In the genomic region with DNA sequence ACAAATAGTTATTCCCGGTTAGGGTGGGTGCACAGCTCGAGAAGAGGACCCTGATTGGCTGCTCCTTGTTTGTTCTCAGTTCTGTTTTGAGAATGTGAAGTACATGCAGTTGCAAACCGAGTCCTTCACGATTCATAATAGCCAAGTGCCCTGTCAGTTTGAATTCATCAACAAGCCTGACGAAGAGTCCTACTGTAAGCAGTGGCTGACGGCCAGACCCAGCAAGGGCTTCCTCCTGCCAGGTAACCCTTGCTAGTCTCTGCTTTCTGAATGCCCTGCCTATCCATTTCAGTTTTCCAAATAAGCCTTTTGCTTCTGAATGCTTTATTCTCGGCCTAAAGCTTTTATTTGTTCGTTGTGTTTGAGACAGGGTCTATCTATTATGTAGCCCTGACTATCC, we compare ENCODE assay signal across 15 mouse cellular contexts.
"Had no signal": no experiment of that assay in that cellular context is flagged by ENCODE, and none has a peak within 500 bp of the region (broad histone marks: within the 10 kb centered on the region; RNA-seq: fewer than 3 reads in every experiment).

No protein-coding gene starts in this region.

- H3K27ac ChIP-seq: kidney, embryonic 15.5 days; liver, embryonic 15.5 days; midbrain, embryonic 10.5 days; neural tube, embryonic 15.5 days had no signal

- H3K4me1 ChIP-seq: kidney, embryonic 15.5 days; liver, embryonic 15.5 days; midbrain, embryonic 10.5 days; neural tube, embryonic 15.5 days had no signal

- H3K4me3 ChIP-seq: kidney, embryonic 15.5 days; liver, embryonic 15.5 days; midbrain, embryonic 10.5 days; myocyte; neural tube, embryonic 15.5 days had no signal

- ATAC-seq: lung, postnatal 0 days had no signal

- DNase-seq: kidney, postnatal 36 days; layer of hippocampus, adult 9-11 months; layer of hippocampus, postnatal 36 days; lung, adult 2 months; lung, postnatal 4 days; midbrain, embryonic 14.5 days; right cerebral cortex, adult 18-20 months; right cerebral cortex, postnatal 25 days; thymus, postnatal 36 days had no signal

- H3K27me3 ChIP-seq: kidney, embryonic 15.5 days; liver, embryonic 15.5 days; neural tube, embryonic 15.5 days had no signal

- H3K9me3 ChIP-seq: kidney, embryonic 15.5 days; liver, embryonic 15.5 days; midbrain, embryonic 10.5 days; neural tube, embryonic 15.5 days had no signal
